ENCODE assay signal across 37 mouse cellular contexts in genomic region chr16:95301667-95302066, GRCm38 (mm10). TPM values are rescaled to one million over a fixed set of nuclear protein-coding genes. Genes with fewer than 3 reads are reported as not detected.
"Had no signal": no experiment of that assay in that cellular context is flagged by ENCODE, and none has a peak within 500 bp of the region (broad histone marks: within the 10 kb centered on the region; RNA-seq: fewer than 3 reads in every experiment).

No protein-coding gene starts in this region.

- H3K36me3 ChIP-seq: limb, embryonic 10.5 days; limb, embryonic 12.5 days; limb, embryonic 13.5 days; limb, embryonic 15.5 days; liver, embryonic 12.5 days; liver, embryonic 13.5 days; liver, embryonic 15.5 days; lung, embryonic 15.5 days; midbrain, embryonic 10.5 days; midbrain, embryonic 12.5 days; midbrain, embryonic 13.5 days; midbrain, embryonic 15.5 days; neural tube, embryonic 12.5 days; neural tube, embryonic 13.5 days had no signal

- H3K4me2 ChIP-seq: limb, embryonic 12.5 days; limb, embryonic 13.5 days; limb, embryonic 15.5 days; liver, embryonic 11.5 days; liver, embryonic 12.5 days; liver, embryonic 13.5 days; liver, embryonic 15.5 days; lung, embryonic 14.5 days; lung, embryonic 15.5 days; midbrain, embryonic 11.5 days; midbrain, embryonic 12.5 days; midbrain, embryonic 13.5 days; midbrain, embryonic 15.5 days; neural tube, embryonic 12.5 days; neural tube, embryonic 13.5 days had no signal

- H3K27ac ChIP-seq: limb, embryonic 10.5 days; limb, embryonic 12.5 days; limb, embryonic 13.5 days; limb, embryonic 15.5 days; liver, embryonic 12.5 days; liver, embryonic 13.5 days; liver, embryonic 14.5 days; liver, embryonic 15.5 days; lung, embryonic 15.5 days; macrophage; midbrain, embryonic 10.5 days; midbrain, embryonic 12.5 days; midbrain, embryonic 13.5 days; midbrain, embryonic 15.5 days; neural tube, embryonic 12.5 days; neural tube, embryonic 13.5 days had no signal

- H3K9me3 ChIP-seq: limb, embryonic 10.5 days; limb, embryonic 12.5 days; limb, embryonic 13.5 days; limb, embryonic 15.5 days; liver, embryonic 12.5 days; liver, embryonic 13.5 days; liver, embryonic 15.5 days; lung, embryonic 15.5 days; megakaryocyte, embryonic 14.5 days; midbrain, embryonic 10.5 days; midbrain, embryonic 12.5 days; midbrain, embryonic 13.5 days; midbrain, embryonic 15.5 days; neural tube, embryonic 12.5 days; neural tube, embryonic 13.5 days had no signal

- ATAC-seq: liver, embryonic 12.5 days; liver, postnatal 0 days; lung, postnatal 0 days; midbrain, embryonic 13.5 days; midbrain, embryonic 15.5 days; midbrain, embryonic 16.5 days had no signal

- H3K4me1 ChIP-seq: limb, embryonic 10.5 days; limb, embryonic 12.5 days; limb, embryonic 13.5 days; limb, embryonic 15.5 days; liver, embryonic 13.5 days; liver, embryonic 15.5 days; midbrain, embryonic 10.5 days; midbrain, embryonic 12.5 days; midbrain, embryonic 13.5 days; midbrain, embryonic 15.5 days; neural tube, embryonic 12.5 days; neural tube, embryonic 13.5 days had no signal

- H3K4me3 ChIP-seq: limb, embryonic 10.5 days; limb, embryonic 12.5 days; limb, embryonic 13.5 days; limb, embryonic 15.5 days; liver, embryonic 12.5 days; liver, embryonic 13.5 days; liver, embryonic 15.5 days; lung, embryonic 15.5 days; megakaryocyte, embryonic 14.5 days; midbrain, embryonic 10.5 days; midbrain, embryonic 12.5 days; midbrain, embryonic 13.5 days; midbrain, embryonic 15.5 days; myocyte; neural tube, embryonic 12.5 days; neural tube, embryonic 13.5 days had no signal

- DNase-seq: left cerebral cortex, postnatal 4 days; liver; liver, embryonic 13.5 days; liver, postnatal 0 days; lung, adult 18-20 months; lung, adult 2 months; lung, embryonic 14.5 days; lung, postnatal 10 days; lung, postnatal 14 days; lung, postnatal 36 days; lung, postnatal 4 days; midbrain, embryonic 14.5 days had no signal

- H3K27me3 ChIP-seq: limb, embryonic 12.5 days; limb, embryonic 13.5 days; limb, embryonic 15.5 days; liver, embryonic 12.5 days; liver, embryonic 13.5 days; liver, embryonic 15.5 days; lung, embryonic 15.5 days; megakaryocyte, embryonic 14.5 days; midbrain, embryonic 12.5 days; midbrain, embryonic 13.5 days; midbrain, embryonic 15.5 days; neural tube, embryonic 12.5 days; neural tube, embryonic 13.5 days had no signal

- H3K9ac ChIP-seq: limb, embryonic 12.5 days; limb, embryonic 13.5 days; limb, embryonic 15.5 days; liver, embryonic 12.5 days; liver, embryonic 13.5 days; liver, embryonic 14.5 days; liver, embryonic 15.5 days; liver, postnatal 0 days; lung, embryonic 14.5 days; lung, embryonic 15.5 days; midbrain, embryonic 12.5 days; midbrain, embryonic 13.5 days; midbrain, embryonic 15.5 days; neural tube, embryonic 12.5 days; neural tube, embryonic 13.5 days had no signal

RNA-seq across cellular contexts. Expression of gene Kcnj15, which starts 44.3 kb away (rescaled TPM):
- total RNA-seq: megakaryocyte, adult 5-6 weeks; megakaryocyte-erythroid progenitor cell, adult 5-6 weeks; midbrain, postnatal 0 days; monocyte, adult 5-6 weeks had no signal
- polyA plus RNA-seq: macrophage; midbrain, embryonic 14.5 days had no signal
